Mouse (Mus musculus) heart, adult 18-20 months (tissue): ENCODE data around the gene Nynrin. TPM values are rescaled to one million over a fixed set of nuclear protein-coding genes. Genes with fewer than 3 reads are reported as not detected.
A peak's percentile ranks its signal among the peaks of the same experiment; 100 is the strongest.

Source experiments
- DNase-seq, 2 experiments: peaks; one replicate each; pipeline ENCODE4 v3.0.0; 2021 to 2022; ENCODE audit warnings: mixed read lengths in 1 of 2
- total RNA-seq, 2 experiments: library from RNA; stranded (reverse); gene quantifications; 2 replicates each; pipeline ENCODE4 v1.2.3; 2021

Nynrin gene
- total RNA-seq, 2 experiments from 2014 or later, result 7.2 to 7.4 TPM

GRCm38 (mm10) chr14:55878316-55878940 lies 24.6 kb downstream of the Nynrin start:
- DNase-seq, result no peak

DNA sequence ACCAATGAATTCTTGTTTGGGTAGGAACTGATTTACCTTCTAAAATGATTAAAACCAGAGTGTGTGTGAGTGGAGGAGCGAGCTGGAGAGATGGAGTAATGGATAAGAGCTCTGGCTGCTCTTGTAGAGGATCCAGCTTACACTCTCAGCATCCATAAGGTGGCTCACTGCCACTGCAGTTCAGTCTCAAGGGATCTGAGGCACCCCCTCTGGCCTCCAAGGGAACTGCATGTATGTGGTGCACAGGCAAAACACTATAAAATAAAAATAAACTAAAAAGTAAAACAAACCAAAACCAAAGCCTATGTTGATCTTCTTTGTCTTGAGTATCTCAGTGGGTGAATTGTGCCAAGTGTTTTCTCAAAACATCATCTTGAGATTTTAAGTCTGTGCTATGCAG lies 25.8 kb downstream of the Nynrin start:
- peak; percentile 66 to 72 for DNase-seq

GRCm38 (mm10) chr14:55880982-55881381 lies 27.2 kb downstream of the Nynrin start:
- DNase-seq, result no peak

- no peak for DNase-seq
Observed at GRCm38 (mm10) chr14:55882171-55882641, 28.4 kb downstream of the Nynrin start.

DNA sequence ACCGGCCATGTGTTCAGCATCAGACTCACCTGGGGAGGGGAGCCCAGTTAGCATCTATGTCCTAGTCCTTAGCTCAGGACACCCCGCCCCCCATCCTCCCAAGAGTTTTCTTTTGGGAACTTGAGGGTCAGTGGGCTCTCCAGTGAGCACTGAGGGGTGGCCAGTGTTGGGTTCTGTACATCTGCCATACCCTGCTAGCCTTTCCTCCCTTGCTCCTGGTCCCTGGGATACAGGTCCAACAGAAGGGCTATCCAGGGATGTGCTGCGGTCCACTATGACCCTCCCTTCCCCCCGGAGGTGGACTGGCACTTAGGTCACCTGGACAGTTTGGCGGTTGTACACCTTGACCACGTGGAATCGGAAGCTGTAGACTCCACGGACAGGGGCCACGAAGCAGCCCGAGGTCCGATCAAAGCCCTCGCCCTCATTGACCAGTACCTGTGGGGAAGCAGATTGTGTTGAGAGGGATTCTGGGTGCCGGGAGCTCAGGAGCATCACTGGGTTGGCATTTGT lies 29.4 kb downstream of the Nynrin start:
- DNase-seq, result no peak

GRCm38 (mm10) chr14:55883663-55884062 lies 29.9 kb downstream of the Nynrin start:
- no peak for DNase-seq

DNA sequence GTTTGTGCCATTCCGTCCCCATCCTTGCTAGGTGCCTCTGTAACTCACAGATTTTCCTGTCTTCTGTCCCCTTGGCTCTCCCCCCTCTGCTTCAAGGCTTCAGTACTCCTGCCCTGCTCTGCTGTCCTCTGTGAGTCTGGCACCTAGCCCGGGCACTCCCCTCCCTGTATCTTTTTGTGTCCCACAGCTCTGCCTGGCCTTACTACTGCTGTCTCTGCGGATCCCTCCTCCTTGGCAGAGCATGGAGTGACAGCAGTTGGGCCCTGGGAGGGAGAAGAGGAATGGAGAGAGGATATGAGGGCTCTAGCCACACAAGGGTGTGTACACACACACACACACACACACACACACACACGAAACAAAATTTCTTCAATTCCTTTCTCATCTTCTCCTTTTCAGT lies 30.4 kb downstream of the Nynrin start, which contains the start of gene Cbln3:
Cbln3 (minus strand) TSS at position 227 of the 400 bp plus-strand sequence.
- peak; percentile 77 to 80 for DNase-seq

- peak; percentile 91 to 96 for DNase-seq
Observed at GRCm38 (mm10) chr14:55884713-55885113, 30.9 kb downstream of the Nynrin start, which contains the start of gene Khnyn. Gene Khnyn (plus strand): TSS chr14:55884947.

DNA sequence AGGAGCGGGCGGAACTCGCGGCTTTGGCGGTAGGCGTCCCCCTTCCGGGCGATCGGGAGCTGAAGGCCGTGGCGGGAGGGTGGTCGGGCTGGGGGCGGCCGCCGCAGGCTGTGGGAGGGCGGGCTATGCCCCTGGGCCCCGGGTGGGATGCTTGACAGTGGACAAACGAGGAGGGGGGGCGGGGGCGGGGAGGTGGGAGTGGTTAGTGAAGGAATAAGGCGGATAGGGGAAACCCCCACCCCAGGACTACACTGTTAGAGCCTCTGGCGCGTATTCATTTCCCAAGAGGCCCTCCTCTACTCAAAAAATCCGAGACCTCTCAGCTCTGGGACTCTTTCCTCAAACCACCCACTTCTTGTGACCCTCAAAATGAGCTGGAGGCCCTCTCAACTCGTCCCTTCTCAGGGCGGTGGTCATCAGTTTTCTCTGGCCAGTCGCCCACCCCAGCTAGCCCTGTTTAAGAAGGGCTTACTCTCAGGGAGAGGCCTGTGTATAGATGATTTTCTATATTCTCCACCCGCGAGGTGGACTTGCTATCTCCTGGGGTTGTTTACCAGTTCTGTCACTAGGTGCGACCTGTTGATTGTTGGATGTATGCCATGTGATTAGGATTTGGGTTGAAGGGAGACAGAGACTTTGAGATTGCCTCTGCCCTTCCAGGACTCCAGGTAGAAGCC lies 31.4 kb downstream of the Nynrin start:
- DNase-seq, result peak; percentile 48 to 74

- DNase-seq, result peak in 1 of 2 experiments; percentile 87
Observed at GRCm38 (mm10) chr14:55885791-55886271, 32.0 kb downstream of the Nynrin start.

DNA sequence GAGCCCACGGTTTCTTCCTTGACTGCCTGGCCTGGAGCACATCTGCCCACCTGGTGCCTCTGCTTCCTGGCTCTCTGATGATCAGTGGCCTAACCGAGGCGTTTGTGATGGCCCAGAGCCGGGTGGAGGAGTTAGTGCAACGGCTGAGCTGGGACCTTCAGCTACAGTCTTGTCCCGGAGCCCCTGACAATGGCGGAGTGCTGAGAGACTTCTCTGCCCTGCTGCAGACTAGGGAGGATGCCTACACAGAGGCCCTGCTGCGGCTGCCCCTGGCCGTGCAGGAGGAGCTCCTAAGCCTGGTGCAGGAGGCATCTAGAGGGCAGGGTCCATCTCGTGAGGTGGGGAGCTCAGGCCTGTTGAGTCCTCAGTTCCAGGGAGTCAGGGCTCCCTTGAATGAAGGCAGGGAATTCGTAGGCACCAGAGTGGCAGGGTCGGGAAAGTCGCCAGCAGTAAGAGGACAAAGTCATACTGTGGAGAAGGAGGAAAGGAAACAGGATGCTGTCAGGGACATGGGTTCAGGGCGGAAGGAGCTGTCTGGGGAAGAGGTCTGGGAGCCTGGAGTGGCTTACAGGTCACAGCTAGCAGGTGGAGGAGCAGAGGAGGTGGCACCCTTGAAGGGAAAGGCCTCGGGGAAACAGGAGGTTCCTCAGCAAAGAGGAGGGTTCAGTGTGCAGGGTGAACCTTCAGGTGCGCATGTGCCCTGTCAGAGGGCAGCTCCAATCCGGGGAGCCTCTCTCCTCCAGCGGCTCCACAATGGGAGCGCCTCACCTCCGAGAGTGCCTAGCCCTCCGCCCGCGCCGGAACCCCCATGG lies 33.0 kb downstream of the Nynrin start:
- DNase-seq, result no peak

DNA sequence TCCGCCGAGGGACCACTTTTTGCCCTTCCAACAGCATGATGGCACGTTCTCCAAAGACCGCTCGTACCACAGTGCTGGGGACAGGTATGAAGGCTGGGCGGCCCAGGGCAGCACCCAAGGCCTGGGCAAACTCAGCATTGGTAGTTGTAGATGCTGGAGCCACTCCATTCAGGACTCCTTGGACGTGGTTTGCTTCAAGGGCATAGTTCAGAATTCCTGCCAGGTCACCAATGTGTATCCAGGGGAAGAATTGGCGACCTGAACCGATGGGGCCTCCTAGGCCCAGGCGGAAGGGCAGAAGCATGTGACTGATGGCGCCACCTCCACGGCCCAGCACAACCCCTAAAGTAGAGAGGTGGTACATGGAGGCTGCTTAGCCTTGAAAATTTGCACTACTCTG lies 43.9 kb downstream of the Nynrin start:
- no peak for DNase-seq

DNA sequence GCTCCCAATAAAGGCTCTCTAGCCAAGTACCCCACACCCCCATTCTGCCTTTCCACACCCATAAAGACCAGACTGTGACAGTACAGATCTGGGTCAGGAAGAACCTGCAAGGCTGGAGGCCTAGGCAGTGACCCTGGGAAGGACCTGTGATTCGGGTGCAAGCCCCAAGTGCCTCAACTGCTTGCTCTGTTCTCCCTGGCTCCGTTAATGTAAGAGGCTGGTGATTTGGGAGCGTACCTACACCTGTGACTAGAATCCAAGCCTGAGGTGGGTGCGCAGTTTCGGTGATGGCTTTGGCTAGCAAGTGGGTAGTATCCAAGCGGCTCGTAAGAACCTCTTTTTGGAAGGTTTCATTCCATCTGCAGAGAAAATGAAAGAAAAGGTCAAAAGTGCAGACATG lies 45.1 kb downstream of the Nynrin start:
- no peak for DNase-seq

- peak; percentile 82 to 88 for DNase-seq
Observed at GRCm38 (mm10) chr14:55899701-55900413, 46.0 kb downstream of the Nynrin start, which contains the start of gene Sdr39u1. Gene Sdr39u1 (minus strand): TSS chr14:55900293.

DNA sequence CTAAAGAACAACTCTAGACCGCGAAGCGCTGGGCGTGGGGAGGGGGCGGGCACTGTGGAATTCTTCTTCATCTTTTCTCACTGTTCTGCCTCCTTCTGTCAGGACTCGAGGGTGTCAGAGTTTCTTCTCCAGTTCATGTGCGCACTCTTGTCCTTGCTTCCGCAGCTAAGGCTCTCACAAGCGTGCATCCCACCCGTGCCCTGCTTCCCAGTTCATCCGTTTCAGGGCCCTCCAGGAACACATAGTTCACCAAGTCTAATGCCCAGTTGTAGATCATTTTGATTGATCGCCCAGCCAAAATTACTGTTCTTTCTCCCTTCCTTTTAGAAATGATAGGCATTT lies 46.6 kb downstream of the Nynrin start:
- DNase-seq, result no peak

DNA sequence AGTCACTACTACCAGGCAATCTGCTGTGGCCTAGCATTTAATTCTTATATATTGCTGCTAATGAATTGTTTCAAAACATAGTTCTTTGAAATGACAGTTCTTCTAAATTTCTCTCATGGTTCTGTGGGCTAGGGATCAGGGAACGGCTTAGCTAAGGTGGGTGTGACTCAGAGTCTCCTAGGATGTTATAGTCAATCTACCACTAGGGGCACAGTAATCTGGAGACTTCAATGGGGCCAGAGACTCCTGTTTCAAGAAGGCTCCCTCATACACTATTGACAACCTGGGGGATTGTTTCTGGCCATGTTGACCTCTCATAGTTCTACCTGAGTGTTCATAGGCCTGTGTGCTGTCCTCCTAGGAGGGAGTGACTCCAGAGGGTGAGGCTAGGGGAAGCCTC lies 51.7 kb downstream of the Nynrin start:
- DNase-seq, result no peak

- no peak for DNase-seq
Observed at GRCm38 (mm10) chr14:55913406-55913805, 59.6 kb downstream of the Nynrin start.

DNA sequence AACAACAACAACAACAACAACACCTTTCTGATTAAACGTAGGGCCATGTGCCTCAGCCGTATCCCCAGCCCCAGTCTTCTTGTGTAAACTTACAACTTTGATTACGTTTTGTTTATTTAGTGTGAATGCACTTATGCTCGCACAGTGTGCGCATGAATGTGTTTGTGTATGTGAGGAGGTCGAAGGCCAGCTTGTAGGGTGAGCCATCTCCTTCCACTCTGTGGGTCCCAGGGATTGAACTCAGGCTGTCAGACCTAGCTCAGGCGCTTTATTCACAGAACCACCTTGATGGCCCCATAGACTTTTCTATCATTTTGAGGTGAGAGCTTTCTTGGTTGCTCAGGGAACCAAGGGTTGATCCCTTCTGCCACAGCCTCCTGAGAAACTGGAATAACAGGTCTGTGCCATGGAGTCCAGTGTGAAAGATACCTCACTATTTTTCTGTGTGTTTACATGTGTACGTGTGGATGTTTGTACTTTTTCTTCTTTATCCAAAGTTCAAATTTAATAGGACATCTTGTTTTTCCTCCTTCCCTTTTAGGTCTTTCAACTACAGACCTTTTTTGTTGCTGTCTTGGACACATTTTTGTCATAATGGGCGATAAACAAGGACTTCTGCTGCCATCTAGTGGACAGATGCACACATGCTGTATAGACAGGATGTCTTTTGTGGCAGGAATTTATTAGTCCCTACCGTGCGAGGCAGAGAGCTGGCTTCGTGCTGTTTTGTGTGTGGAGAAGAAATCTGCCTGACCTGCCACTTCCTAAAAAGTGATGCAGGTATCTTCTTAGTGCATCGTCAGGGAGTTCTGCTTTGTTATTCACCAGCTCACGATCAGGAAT lies 64.7 kb downstream of the Nynrin start:
- DNase-seq, result peak; percentile 81 to 88

DNA sequence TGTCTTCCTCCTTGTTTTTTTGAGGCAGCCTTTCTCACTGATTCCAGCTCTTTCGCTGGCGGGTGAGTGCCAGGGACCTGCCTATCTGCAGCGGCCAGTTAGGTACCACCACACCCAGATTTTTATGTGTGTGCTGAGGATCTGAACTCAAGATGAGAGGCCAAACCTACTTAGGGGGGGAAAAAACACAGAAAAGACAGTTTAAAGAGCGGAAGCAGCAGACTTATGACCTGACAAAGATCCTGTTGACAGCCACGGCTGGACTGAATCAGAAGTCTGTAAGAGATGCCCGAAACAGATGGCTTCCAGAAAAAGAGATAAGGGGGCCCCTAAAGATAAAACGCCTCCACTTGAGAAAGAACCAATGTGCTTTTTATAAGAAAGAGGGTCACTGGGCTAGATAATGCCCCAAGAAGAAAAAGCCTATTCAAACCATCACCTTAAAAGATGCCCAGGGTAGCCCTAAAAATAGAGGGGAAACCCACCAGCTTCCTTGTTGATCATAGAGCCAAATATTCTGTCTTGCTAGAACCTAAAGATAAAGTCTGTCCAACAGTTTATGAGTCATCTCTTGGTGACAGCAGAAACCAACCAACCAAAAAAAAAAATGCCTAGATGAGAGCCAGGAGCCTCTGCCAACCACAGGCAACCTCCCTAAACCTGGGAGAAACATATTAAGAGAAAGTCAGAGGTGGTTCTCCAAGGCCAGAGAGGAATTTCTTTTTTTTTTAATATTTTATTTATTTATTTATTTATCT lies 68.8 kb downstream of the Nynrin start:
- peak in 1 of 2 experiments; percentile 4 for DNase-seq
